Mouse (Mus musculus) neural tube, embryonic 11.5 days (tissue): ENCODE data around the gene Btbd9. TPM values are rescaled to one million over a fixed set of nuclear protein-coding genes. Genes with fewer than 3 reads are reported as not detected.

Experiments
- ATAC-seq: fragments of 200-750 bp; cut with Nextera tagmentation; 2 replicates; pipeline ENCODE4 v1.8.0; 2017; ENCODE audit warnings: moderate number of reproducible peaks, mild to moderate bottlenecking, moderate TSS enrichment, moderate library complexity; ENCODE audit not compliant: insufficient read depth, low FRiP score, low TSS enrichment
- DNase-seq: peaks from one replicate; pipeline ENCODE4 v3.0.0-alpha.2; 2015; ENCODE audit warnings: low spot score
- H3K27ac ChIP-seq: fragments of 300-500 bp; sonication (generic); 2 replicates; pipeline ENCODE4 v1.5.1; 2014; ENCODE audit warnings: low read depth, mild to moderate bottlenecking, low read length
- H3K27me3 ChIP-seq: fragments of 300-500 bp; sonication (generic); 2 replicates; pipeline ENCODE4 v1.6.1; 2014; ENCODE audit warnings: mild to moderate bottlenecking, low read length, mixed read lengths; ENCODE audit not compliant: control insufficient read depth, insufficient read depth
- H3K36me3 ChIP-seq: fragments of 300-500 bp; sonication (generic); 2 replicates; pipeline ENCODE4 v1.6.1; 2014; ENCODE audit warnings: mild to moderate bottlenecking, low read length, moderate library complexity, mixed read lengths; ENCODE audit not compliant: control insufficient read depth, insufficient read depth
- H3K4me1 ChIP-seq: fragments of 300-500 bp; sonication (generic); 2 replicates; pipeline ENCODE4 v1.6.1; 2014; ENCODE audit warnings: low read length, mixed read lengths; ENCODE audit not compliant: control insufficient read depth, insufficient read depth
- H3K4me2 ChIP-seq: fragments of 300-500 bp; sonication (generic); 2 replicates; pipeline ENCODE4 v1.6.1; 2014; ENCODE audit warnings: low read depth, mild to moderate bottlenecking, moderate library complexity
- H3K4me3 ChIP-seq: fragments of 300-500 bp; sonication (generic); 2 replicates; pipeline ENCODE4 v1.5.1; 2014; ENCODE audit warnings: low read depth, low read length
- H3K9ac ChIP-seq: fragments of 300-500 bp; sonication (generic); 2 replicates; pipeline ENCODE4 v1.6.1; 2014; ENCODE audit warnings: mild to moderate bottlenecking, low read length
- H3K9me3 ChIP-seq: fragments of 300-500 bp; sonication (generic); 2 replicates; pipeline ENCODE4 v1.6.1; 2016; ENCODE audit warnings: low read length; ENCODE audit not compliant: control insufficient read depth
- WGBS: fragments of 180-500 bp; shearing (Covaris S2); extraction: QIAGEN DNeasy Blood & Tissue Kit; methylation state at CpG from one replicate; pipeline ENCODE4 v1.1.7; 2014; 5-methylcytosine and 5-hydroxymethylcytosine counted together
- polyA plus RNA-seq: library from polyadenylated mRNA; unstranded; fragments of >200 nt; fragmentation: Nextera tagmentation; extraction: Ambion mirVana; gene quantifications from 2 replicates; pipeline ENCODE4 v1.2.1, GENCODE M21; 2014

The Btbd9 gene
- polyA plus RNA-seq, 1 experiment from 2014 or later: 56.5 TPM

GRCm38 (mm10) chr17:30421256-30421655 is 155.0 kb downstream of the Btbd9 start:
- Histone ChIP-seq H3K9me3 (no peaks in the 10 kb centered on the region), H3K9ac (no peak overlapping the region), H3K4me3 (no peak overlapping the region), H3K4me1 (no peaks in the 10 kb centered on the region), H3K36me3 (no peaks in the 10 kb centered on the region), H3K4me2 (no peak overlapping the region), H3K27ac (no peak overlapping the region), H3K27me3 (no peaks in the 10 kb centered on the region)
- no peak for ATAC-seq
- no peak for DNase-seq
- WGBS: 79% methylated on average over 1 of the region's 1 CpGs

- ATAC-seq (no peak), DNase-seq (no peak)
- no peak overlapping the region for H3K9ac ChIP-seq
- no peaks in the 10 kb centered on the region for H3K36me3 ChIP-seq
- no peak overlapping the region for H3K27ac ChIP-seq
- H3K4me1 ChIP-seq: no peaks in the 10 kb centered on the region
- H3K4me2 ChIP-seq: no peak overlapping the region
- H3K4me3 ChIP-seq: no peak overlapping the region
- H3K9me3 ChIP-seq: no peaks in the 10 kb centered on the region
- 87% methylated on average over 7 of the region's 7 CpGs for WGBS
- no peaks in the 10 kb centered on the region for H3K27me3 ChIP-seq
Observed at GRCm38 (mm10) chr17:30419494-30419893, 156.8 kb downstream of the Btbd9 start.

GRCm38 (mm10) chr17:30418510-30418909 is 157.8 kb downstream of the Btbd9 start:
- ATAC-seq (no peak), DNase-seq (no peak)
- Histone ChIP-seq H3K9me3 (no peaks in the 10 kb centered on the region), H3K9ac (no peak overlapping the region), H3K27ac (no peak overlapping the region), H3K4me2 (no peak overlapping the region), H3K36me3 (no peaks in the 10 kb centered on the region), H3K27me3 (no peaks in the 10 kb centered on the region), H3K4me3 (no peak overlapping the region), H3K4me1 (no peaks in the 10 kb centered on the region)
- 77% methylated on average over 4 of the region's 4 CpGs for WGBS

GRCm38 (mm10) chr17:30417106-30417505 is 159.2 kb downstream of the Btbd9 start:
- Histone ChIP-seq H3K4me2 (no peak overlapping the region), H3K27me3 (no peaks in the 10 kb centered on the region), H3K9me3 (no peaks in the 10 kb centered on the region), H3K9ac (no peak overlapping the region), H3K4me3 (no peak overlapping the region), H3K4me1 (no peaks in the 10 kb centered on the region), H3K27ac (no peak overlapping the region), H3K36me3 (no peaks in the 10 kb centered on the region)
- 79% methylated on average over 4 of the region's 4 CpGs for WGBS
- ATAC-seq: no peak
- no peak for DNase-seq

GRCm38 (mm10) chr17:30415693-30416092 is 160.6 kb downstream of the Btbd9 start:
- Histone ChIP-seq H3K4me3 (no peak overlapping the region), H3K9me3 (no peaks in the 10 kb centered on the region), H3K27ac (no peak overlapping the region), H3K4me1 (no peaks in the 10 kb centered on the region), H3K36me3 (no peaks in the 10 kb centered on the region), H3K4me2 (no peak overlapping the region), H3K9ac (no peak overlapping the region), H3K27me3 (no peaks in the 10 kb centered on the region)
- 90% methylated on average over 3 of the region's 3 CpGs for WGBS
- no peak for DNase-seq
- no peak for ATAC-seq

GRCm38 (mm10) chr17:30412991-30413390 is 163.3 kb downstream of the Btbd9 start:
- DNase-seq: no peak
- Histone ChIP-seq H3K27me3 (no peaks in the 10 kb centered on the region), H3K4me1 (no peaks in the 10 kb centered on the region), H3K9ac (no peak overlapping the region), H3K4me3 (no peak overlapping the region), H3K27ac (no peak overlapping the region), H3K4me2 (no peak overlapping the region), H3K9me3 (no peaks in the 10 kb centered on the region), H3K36me3 (no peaks in the 10 kb centered on the region)
- ATAC-seq: no peak
- WGBS: 84% methylated on average over 3 of the region's 3 CpGs

- Histone ChIP-seq H3K4me2 (no peak overlapping the region), H3K4me1 (no peaks in the 10 kb centered on the region), H3K9ac (no peak overlapping the region), H3K36me3 (no peaks in the 10 kb centered on the region), H3K4me3 (no peak overlapping the region), H3K27me3 (no peaks in the 10 kb centered on the region), H3K9me3 (no peaks in the 10 kb centered on the region), H3K27ac (no peak overlapping the region)
- DNase-seq: no peak
- 94% methylated on average over 7 of the region's 7 CpGs for WGBS
- no peak for ATAC-seq
Observed at GRCm38 (mm10) chr17:30406002-30406401, 170.3 kb downstream of the Btbd9 start.

GRCm38 (mm10) chr17:30402871-30403270 is 173.4 kb downstream of the Btbd9 start:
- Histone ChIP-seq H3K4me2 (no peak overlapping the region), H3K27me3 (no peaks in the 10 kb centered on the region), H3K9me3 (no peaks in the 10 kb centered on the region), H3K36me3 (no peaks in the 10 kb centered on the region), H3K9ac (no peak overlapping the region), H3K27ac (no peak overlapping the region), H3K4me1 (no peaks in the 10 kb centered on the region), H3K4me3 (no peak overlapping the region)
- DNase-seq (no peak), ATAC-seq (no peak)
- 90% methylated on average over 3 of the region's 3 CpGs for WGBS

- no peak for ATAC-seq
- no peaks in the 10 kb centered on the region for H3K36me3 ChIP-seq
- no peak overlapping the region for H3K27ac ChIP-seq
Observed at GRCm38 (mm10) chr17:30395261-30395660, 181.0 kb downstream of the Btbd9 start.

More at GRCm38 (mm10) chr17:30395261-30395660, 181.0 kb downstream of the Btbd9 start:
- no peak overlapping the region for H3K4me2 ChIP-seq
- no peak overlapping the region for H3K4me3 ChIP-seq
- WGBS: 89% methylated on average over 4 of the region's 4 CpGs
- no peak for DNase-seq
- H3K27me3 ChIP-seq: no peaks in the 10 kb centered on the region
- H3K9ac ChIP-seq: no peak overlapping the region
- H3K4me1 ChIP-seq: no peaks in the 10 kb centered on the region
- H3K9me3 ChIP-seq: no peaks in the 10 kb centered on the region
